Mouse (Mus musculus) stomach, postnatal 0 days (tissue): Measurements from ENCODE around the gene Xrn1. TPM values are rescaled to one million over a fixed set of nuclear protein-coding genes. Genes with fewer than 3 reads are reported as not detected.

Experiments
- ATAC-seq: fragments of 200-750 bp; cut with Nextera tagmentation; 2 replicates; pipeline ENCODE4 v1.8.0; 2017; ENCODE audit not compliant: low FRiP score, low TSS enrichment
- DNase-seq: peaks from one replicate; pipeline ENCODE4 v3.0.0-alpha.2; 2016; ENCODE audit warnings: low spot score
- H3K27ac ChIP-seq: fragments of 300-500 bp; sonication (generic); replicated peaks from 2 replicates; pipeline ENCODE4 v1.5.1; 2014; ENCODE audit warnings: mild to moderate bottlenecking, control low read depth
- H3K27me3 ChIP-seq: fragments of 300-500 bp; sonication (generic); 2 replicates; pipeline ENCODE4 v1.6.1; 2014; ENCODE audit warnings: low read length; ENCODE audit not compliant: control insufficient read depth, insufficient read depth
- H3K36me3 ChIP-seq: fragments of 300-500 bp; sonication (generic); 2 replicates; pipeline ENCODE4 v1.6.1; 2014; ENCODE audit warnings: low read length, mixed read lengths; ENCODE audit not compliant: control insufficient read depth, insufficient read depth
- H3K4me1 ChIP-seq: fragments of 300-500 bp; sonication (generic); replicated peaks from 2 replicates; pipeline ENCODE4 v1.6.1; 2014; ENCODE audit warnings: antibody characterized with exemption; ENCODE audit not compliant: control insufficient read depth, insufficient read depth
- H3K4me2 ChIP-seq: fragments of 300-500 bp; sonication (generic); replicated peaks from 2 replicates; pipeline ENCODE4 v1.6.1; 2014; ENCODE audit warnings: low read depth, mild to moderate bottlenecking, control low read depth, moderate library complexity
- H3K4me3 ChIP-seq: fragments of 300-500 bp; sonication (generic); 2 replicates; pipeline ENCODE4 v1.5.1; 2014; ENCODE audit warnings: low read depth, low read length, control low read depth
- H3K9ac ChIP-seq: fragments of 300-500 bp; sonication (generic); 2 replicates; pipeline ENCODE4 v1.6.1; 2014; ENCODE audit warnings: mild to moderate bottlenecking, low read length, control low read depth, mixed read lengths
- H3K9me3 ChIP-seq: fragments of 300-500 bp; sonication (generic); 2 replicates; pipeline ENCODE4 v1.6.1; 2016; ENCODE audit warnings: low read length; ENCODE audit not compliant: control insufficient read depth
- CTCF ChIP-seq: IDR thresholded peaks from 2 replicates; pipeline ENCODE4 v1.5.1; 2016; ENCODE audit warnings: antibody characterized with exemption, low read depth, mild to moderate bottlenecking, moderate library complexity
- EP300 ChIP-seq: optimal IDR thresholded peaks from 2 replicates; pipeline ENCODE3; 2016; ENCODE audit warnings: antibody characterized with exemption
- WGBS: fragments of 180-500 bp; shearing (Covaris S2); extraction: QIAGEN DNeasy Blood & Tissue Kit; methylation state at CpG from one replicate; pipeline ENCODE4 v1.1.7; 2014; 5-methylcytosine and 5-hydroxymethylcytosine counted together
- polyA plus RNA-seq: library from polyadenylated mRNA; unstranded; fragments of >200 nt; fragmentation: Nextera tagmentation; extraction: Ambion mirVana; gene quantifications from 2 replicates; pipeline ENCODE4 v1.2.1, GENCODE M21; 2015

Gene Xrn1
- polyA plus RNA-seq, 1 experiment from 2014 or later, result 7.6 TPM

DNA sequence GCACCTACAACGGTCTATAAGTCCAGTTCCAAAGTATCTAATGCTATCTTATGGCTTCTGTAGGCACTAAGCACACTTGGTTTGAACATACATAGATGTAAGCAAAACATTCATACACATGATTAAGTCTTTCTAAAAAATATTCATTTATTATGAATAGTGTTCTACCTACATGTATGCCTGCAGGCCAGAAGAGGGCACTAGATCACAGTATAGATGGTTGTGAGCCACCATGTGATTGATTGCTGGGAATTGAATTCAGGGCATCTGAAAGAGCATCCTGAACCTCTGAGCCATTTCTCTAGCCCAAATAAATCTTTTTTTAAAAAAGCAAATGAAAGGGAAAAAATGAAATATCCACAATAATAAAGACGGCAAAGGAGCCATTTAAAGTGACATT lies 37.7 kb downstream of the Xrn1 start:
- H3K27me3 ChIP-seq, result no peaks in the 10 kb centered on the region
- DNase-seq (no peak), ATAC-seq (no peak)
- H3K4me2 ChIP-seq, result no peak overlapping the region
- H3K4me1 ChIP-seq, result no peaks in the 10 kb centered on the region
- H3K36me3 ChIP-seq, result peaks cover 10% of the 10 kb centered on the region; the same call in 1 of the 2 replicates
- H3K9ac ChIP-seq, result no peak overlapping the region
- H3K9me3 ChIP-seq, result no peaks in the 10 kb centered on the region
- no peak overlapping the region for H3K4me3 ChIP-seq
- 100% methylated on average over 2 of the region's 2 CpGs for WGBS
- TF ChIP-seq CTCF (peak; percentile 57), EP300 (no peak)
- H3K27ac ChIP-seq, result no peak overlapping the region

DNA sequence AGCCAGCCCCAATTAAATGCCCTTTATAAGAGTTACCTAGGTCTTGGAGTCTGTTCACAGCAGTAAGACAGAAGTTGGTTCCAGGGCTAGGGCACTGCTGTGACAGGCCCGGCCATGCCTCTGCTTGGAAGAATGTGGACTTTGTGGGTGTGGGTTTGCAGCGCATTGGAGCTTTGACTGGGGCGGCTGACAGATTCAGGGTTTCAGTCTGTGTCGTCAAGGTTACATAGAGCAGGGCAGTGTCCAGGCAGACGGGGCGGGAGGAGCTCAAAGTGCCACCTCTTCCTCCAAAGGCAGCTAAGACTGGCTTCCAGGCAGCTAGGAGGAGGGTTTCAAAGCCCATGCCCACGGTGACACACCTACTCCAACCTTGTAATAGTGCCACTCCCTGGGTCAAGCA lies 49.9 kb downstream of the Xrn1 start:
- Histone ChIP-seq H3K4me2 (no peak overlapping the region), H3K27me3 (no peaks in the 10 kb centered on the region), H3K4me3 (no peak overlapping the region), H3K9me3 (no peaks in the 10 kb centered on the region), H3K9ac (no peak overlapping the region), H3K4me1 (no peaks in the 10 kb centered on the region), H3K36me3 (peaks cover 11% of the 10 kb centered on the region), H3K27ac (no peak overlapping the region)
- no peak for TF ChIP-seq EP300
- TF ChIP-seq CTCF, result no peak
- peak; percentile 54 for DNase-seq
- WGBS, result 57% methylated on average over 7 of the region's 7 CpGs
- ATAC-seq, result peak; percentile 87

DNA sequence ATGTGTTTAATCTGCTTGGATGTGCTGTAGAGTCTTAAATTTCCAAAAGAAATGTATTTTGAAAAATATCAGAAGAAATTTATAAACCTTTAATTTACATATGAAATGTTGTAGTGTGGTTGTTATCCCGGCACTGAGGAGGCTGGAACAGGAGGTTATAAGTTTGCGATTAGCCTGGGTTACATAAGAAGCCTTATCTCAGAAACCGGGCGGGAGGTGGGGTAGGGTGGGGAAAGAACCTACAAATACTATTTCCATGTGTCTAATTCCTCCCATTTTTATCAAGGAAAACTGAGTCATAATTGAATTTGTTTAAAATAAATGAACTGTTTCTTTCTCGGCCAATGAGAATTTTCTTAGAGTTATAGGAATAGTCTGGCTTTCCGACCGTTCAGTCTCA lies 56.1 kb downstream of the Xrn1 start:
- H3K9ac ChIP-seq, result no peak overlapping the region
- H3K4me3 ChIP-seq, result no peak overlapping the region
- ATAC-seq (no peak), DNase-seq (no peak)
- 85% methylated on average over 7 of the region's 7 CpGs for WGBS
- H3K4me2 ChIP-seq, result no peak overlapping the region
- H3K36me3 ChIP-seq, result peaks cover 21% of the 10 kb centered on the region
- H3K27ac ChIP-seq, result no peak overlapping the region
- TF ChIP-seq EP300 (no peak), CTCF (no peak)
- H3K4me1 ChIP-seq, result no peaks in the 10 kb centered on the region
- H3K27me3 ChIP-seq, result no peaks in the 10 kb centered on the region
- no peaks in the 10 kb centered on the region for H3K9me3 ChIP-seq

DNA sequence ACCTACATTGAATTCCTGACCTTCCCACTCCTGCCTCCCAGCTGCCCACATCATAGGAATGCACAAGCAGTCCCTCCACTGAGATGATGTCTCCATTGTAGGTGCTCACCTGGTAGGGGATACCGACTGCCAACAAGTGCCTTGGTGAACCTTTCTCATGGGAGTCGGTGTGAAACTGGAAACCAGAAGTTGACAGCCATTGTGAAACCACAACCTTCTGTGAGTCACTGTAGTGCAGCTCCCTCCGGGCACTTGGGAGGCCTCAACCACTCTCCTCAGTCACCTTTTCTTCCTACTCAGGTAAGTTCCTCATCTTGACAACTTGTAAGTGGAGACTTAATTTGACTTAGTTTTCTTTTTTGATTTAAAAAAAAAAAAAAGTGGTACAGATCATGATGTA lies 69.4 kb downstream of the Xrn1 start:
- ATAC-seq (no peak), DNase-seq (no peak)
- WGBS, result 93% methylated on average over 3 of the region's 3 CpGs
- Histone ChIP-seq H3K9me3 (no peaks in the 10 kb centered on the region), H3K4me1 (no peaks in the 10 kb centered on the region), H3K27ac (no peak overlapping the region), H3K4me3 (no peak overlapping the region), H3K9ac (no peak overlapping the region), H3K36me3 (peaks cover 20% of the 10 kb centered on the region), H3K4me2 (no peak overlapping the region), H3K27me3 (no peaks in the 10 kb centered on the region)
- TF ChIP-seq EP300 (no peak), CTCF (no peak)

DNA sequence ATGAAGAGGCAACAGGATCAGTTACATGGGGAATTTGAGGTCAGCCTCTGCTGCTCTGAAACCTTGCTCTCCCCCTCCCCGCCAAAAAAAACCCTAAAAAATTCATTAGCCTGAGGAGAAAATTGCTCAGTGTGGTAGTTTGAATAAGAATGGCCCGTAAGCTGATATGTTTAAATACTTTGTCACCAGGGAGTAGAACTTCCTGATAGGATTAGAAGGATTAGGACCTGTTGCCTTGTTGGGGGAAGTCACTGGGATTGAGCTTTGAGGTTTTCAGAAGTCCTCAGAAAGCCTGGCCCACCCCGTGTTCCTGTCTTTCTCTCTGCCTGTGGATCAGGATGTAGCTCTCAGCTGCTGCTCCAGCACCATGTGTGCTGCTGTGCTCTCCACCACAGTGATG lies 73.4 kb downstream of the Xrn1 start:
- H3K36me3 ChIP-seq, result peaks cover 18% of the 10 kb centered on the region; the same call in 1 of the 2 replicates
- WGBS, result 62% methylated on average over 3 of the region's 3 CpGs

DNA sequence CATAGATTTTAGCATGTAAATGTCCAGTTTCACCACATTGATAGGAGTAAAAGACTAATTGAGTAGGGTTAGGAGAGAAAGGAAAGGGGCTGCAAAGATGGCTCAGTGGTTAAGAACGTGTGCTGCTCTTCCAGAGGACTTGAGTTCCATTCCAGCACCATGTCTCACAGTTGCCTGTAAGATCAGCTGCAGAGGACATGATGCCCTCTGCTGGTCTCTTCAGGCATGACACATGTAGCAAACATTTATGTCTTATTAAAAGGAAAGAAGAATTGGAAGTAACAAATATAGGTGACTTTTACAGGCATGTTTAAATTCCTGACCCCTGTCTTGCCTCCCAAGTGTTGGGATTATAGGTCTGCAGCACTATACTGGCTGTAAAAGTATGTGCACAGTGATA lies 74.3 kb downstream of the Xrn1 start:
- no peak overlapping the region for H3K9ac ChIP-seq
- no peak overlapping the region for H3K27ac ChIP-seq
- H3K4me2 ChIP-seq, result no peak overlapping the region
- DNase-seq (peak; percentile 45), ATAC-seq (no peak)
- no peak overlapping the region for H3K4me3 ChIP-seq
- no peaks in the 10 kb centered on the region for H3K4me1 ChIP-seq
- peaks cover 17% of the 10 kb centered on the region; the same call in 1 of the 2 replicates for H3K36me3 ChIP-seq
- TF ChIP-seq CTCF (peak; percentile 79), EP300 (no peak)
- 53% methylated on average over 1 of the region's 1 CpGs for WGBS
- no peaks in the 10 kb centered on the region for H3K9me3 ChIP-seq
- H3K27me3 ChIP-seq, result no peaks in the 10 kb centered on the region

More for the DNA sequence above, 73.4 kb downstream of the Xrn1 start:
- ATAC-seq (no peak), DNase-seq (no peak)
- Histone ChIP-seq H3K4me2 (no peak overlapping the region), H3K27me3 (no peaks in the 10 kb centered on the region), H3K9me3 (no peaks in the 10 kb centered on the region), H3K27ac (no peak overlapping the region), H3K4me1 (no peaks in the 10 kb centered on the region), H3K4me3 (no peak overlapping the region), H3K9ac (no peak overlapping the region)
- TF ChIP-seq CTCF (no peak), EP300 (no peak)
